Mouse (Mus musculus) limb, embryonic 12.5 days (tissue): Measurements from ENCODE around the gene Cd177. TPM values are rescaled to one million over a fixed set of nuclear protein-coding genes. Genes with fewer than 3 reads are reported as not detected.
"Not testable (repeated sequence)": the region's sequence is repeated elsewhere in the genome, so short reads cannot be mapped to it uniquely, and the experiment has no call there.

Experiments
- ATAC-seq: fragments of 200-750 bp; cut with Nextera tagmentation; 2 replicates; pipeline ENCODE4 v1.8.0; 2017; ENCODE audit warnings: low read depth, moderate TSS enrichment; ENCODE audit not compliant: insufficient number of reproducible peaks, insufficient read depth, low FRiP score, low TSS enrichment
- H3K27ac ChIP-seq: fragments of 300-500 bp; sonication (generic); 2 replicates; pipeline ENCODE4 v1.5.1; 2016; ENCODE audit warnings: mild to moderate bottlenecking, moderate library complexity
- H3K27me3 ChIP-seq: fragments of 300-500 bp; sonication (generic); 2 replicates; pipeline ENCODE4 v1.6.1; 2016; ENCODE audit warnings: mild to moderate bottlenecking, moderate library complexity
- H3K36me3 ChIP-seq: fragments of 300-500 bp; sonication (generic); 2 replicates; pipeline ENCODE4 v1.6.1; 2016; ENCODE audit warnings: mild to moderate bottlenecking, moderate library complexity
- H3K4me1 ChIP-seq: fragments of 300-500 bp; sonication (generic); replicated peaks from 2 replicates; pipeline ENCODE4 v1.6.1; 2016
- H3K4me2 ChIP-seq: fragments of 300-500 bp; sonication (generic); 2 replicates; pipeline ENCODE4 v1.6.1; 2016; ENCODE audit warnings: mild to moderate bottlenecking, moderate library complexity
- H3K4me3 ChIP-seq: fragments of 300-500 bp; sonication (generic); replicated peaks from 2 replicates; pipeline ENCODE4 v1.5.1; 2016; ENCODE audit warnings: mild to moderate bottlenecking
- H3K9ac ChIP-seq: fragments of 300-500 bp; sonication (generic); replicated peaks from 2 replicates; pipeline ENCODE4 v1.6.1; 2016; ENCODE audit warnings: mild to moderate bottlenecking, moderate library complexity
- H3K9me3 ChIP-seq: fragments of 300-500 bp; sonication (generic); 2 replicates; pipeline ENCODE4 v1.6.1; 2016; ENCODE audit warnings: mild to moderate bottlenecking, moderate library complexity
- WGBS: fragments of 180-500 bp; shearing (Covaris S2); methylation state at CpG from one replicate; pipeline ENCODE4 v1.1.7; 2016; 5-methylcytosine and 5-hydroxymethylcytosine counted together
- polyA plus RNA-seq: library from polyadenylated mRNA; unstranded; fragments of >200 nt; fragmentation: Nextera tagmentation; extraction: Ambion mirVana; gene quantifications from 2 replicates; pipeline ENCODE4 v1.2.1, GENCODE M21; 2016

The Cd177 gene
- polyA plus RNA-seq, result not detected in 2 replicates

DNA sequence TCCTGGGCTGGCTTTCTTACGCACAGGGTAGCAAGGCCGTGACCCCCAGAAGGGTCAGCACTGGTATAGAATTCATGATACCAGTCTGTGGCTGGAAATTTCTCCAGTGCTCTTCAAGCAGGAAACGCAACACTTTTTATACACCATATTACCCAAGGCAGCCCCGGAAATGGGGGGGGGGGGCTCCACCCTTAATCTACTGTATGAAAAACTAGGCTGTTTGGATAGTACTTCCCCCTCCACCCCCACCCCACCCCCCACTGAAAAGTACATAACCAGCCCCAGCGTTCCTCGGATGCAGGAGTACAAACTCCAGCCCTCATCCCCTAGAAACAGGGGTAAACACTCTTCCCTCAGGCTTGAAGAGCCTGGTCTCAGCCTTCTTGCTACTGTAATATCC lies at the start of gene Cd177:
Gene Cd177, minus strand, starts transcription at position 101 of the 400 bp plus-strand sequence.
- H3K36me3 ChIP-seq, result no peaks in the 10 kb centered on the region
- H3K27ac ChIP-seq, result no peak within 1 kb of the TSS
- H3K4me2 ChIP-seq, result no peak within 1 kb of the TSS
- no peaks in the 10 kb centered on the region for H3K4me1 ChIP-seq
- H3K4me3 ChIP-seq, result no peak within 1 kb of the TSS
- no peak for ATAC-seq
- no peaks in the 10 kb centered on the region for H3K9me3 ChIP-seq
- 73% methylated on average over 6 of the region's 6 CpGs for WGBS
- H3K9ac ChIP-seq, result no peak within 1 kb of the TSS
- H3K27me3 ChIP-seq, result no peaks in the 10 kb centered on the region

DNA sequence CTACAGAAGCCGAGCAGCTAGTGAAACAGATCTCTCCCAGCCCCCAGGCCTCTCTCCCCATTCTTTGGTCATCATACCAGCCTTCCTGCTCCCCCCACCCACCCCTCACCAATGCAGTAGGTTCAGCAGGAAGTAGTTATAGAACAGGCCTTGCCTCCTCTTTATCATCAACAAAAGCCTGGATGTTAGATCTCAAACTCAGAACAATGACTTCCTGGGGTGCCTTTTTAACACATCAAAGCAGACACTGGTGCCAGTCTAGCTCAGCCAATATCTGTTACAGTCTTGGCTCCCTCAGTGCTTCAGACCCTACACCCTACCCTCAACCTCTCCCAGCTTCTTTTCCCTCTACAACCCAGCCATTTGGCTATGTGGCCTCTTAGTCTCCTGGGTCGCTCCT lies 48.9 kb upstream of the Cd177 start:
- no peak for ATAC-seq
- no peak overlapping the region for H3K4me2 ChIP-seq
- no peaks in the 10 kb centered on the region for H3K36me3 ChIP-seq

DNA sequence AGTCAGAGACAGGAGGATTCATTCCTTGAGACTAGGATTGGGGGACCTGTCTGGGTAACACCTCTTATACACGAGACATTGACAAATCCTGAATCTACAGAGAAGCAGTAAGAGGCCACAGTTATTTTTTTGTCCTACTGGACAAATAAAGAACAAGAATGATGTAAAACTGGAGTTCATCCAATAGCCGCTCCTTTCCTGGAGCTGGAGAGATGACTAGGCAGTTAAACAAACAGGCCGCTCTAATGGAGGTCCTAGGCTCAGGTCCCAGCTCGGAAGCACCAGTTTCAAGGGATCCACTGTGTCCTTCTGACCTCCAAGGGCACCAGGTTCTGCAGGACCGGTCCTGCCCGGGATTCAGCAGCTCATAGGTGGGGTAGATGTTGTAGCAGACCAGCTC lies 44.7 kb upstream of the Cd177 start:
- H3K36me3 ChIP-seq, result no peaks in the 10 kb centered on the region
- H3K4me2 ChIP-seq, result no peak overlapping the region
- H3K27me3 ChIP-seq, result no peaks in the 10 kb centered on the region
- H3K4me1 ChIP-seq, result no peaks in the 10 kb centered on the region
- ATAC-seq, result no peak
- 63% methylated on average over 6 of the region's 6 CpGs for WGBS
- no peak overlapping the region for H3K4me3 ChIP-seq
- H3K9me3 ChIP-seq, result no peaks in the 10 kb centered on the region
- H3K27ac ChIP-seq, result no peak overlapping the region
- no peak overlapping the region for H3K9ac ChIP-seq

More for the DNA sequence above, 48.9 kb upstream of the Cd177 start:
- Histone ChIP-seq H3K27ac (no peak overlapping the region), H3K4me3 (no peak overlapping the region), H3K9me3 (no peaks in the 10 kb centered on the region), H3K4me1 (no peaks in the 10 kb centered on the region), H3K9ac (no peak overlapping the region), H3K27me3 (no peaks in the 10 kb centered on the region)
- 35% methylated on average over 2 of the region's 2 CpGs for WGBS

GRCm38 (mm10) chr7:24802149-24802767 lies 42.1 kb upstream of the Cd177 start:
- Histone ChIP-seq H3K4me1 (no peaks in the 10 kb centered on the region), H3K27ac (no peak overlapping the region), H3K4me2 (no peak overlapping the region), H3K36me3 (no peaks in the 10 kb centered on the region), H3K9me3 (0 out of 2 replicates have a peak, but pooled peaks cover 4% of the 10 kb centered on the region), H3K9ac (no peak overlapping the region), H3K27me3 (no peaks in the 10 kb centered on the region), H3K4me3 (no peak overlapping the region)
- ATAC-seq, result no peak
- WGBS, result 76% methylated on average over 7 of the region's 7 CpGs

GRCm38 (mm10) chr7:24797918-24798317 lies 37.8 kb upstream of the Cd177 start:
- H3K4me3 ChIP-seq, result no peak overlapping the region
- no peak overlapping the region for H3K27ac ChIP-seq
- H3K9ac ChIP-seq, result no peak overlapping the region
- 0 out of 2 replicates have a peak, but pooled peaks cover 11% of the 10 kb centered on the region for H3K9me3 ChIP-seq
- H3K27me3 ChIP-seq, result no peaks in the 10 kb centered on the region
- ATAC-seq, result no peak
- H3K4me1 ChIP-seq, result no peaks in the 10 kb centered on the region
- no peaks in the 10 kb centered on the region for H3K36me3 ChIP-seq
- 89% methylated on average over 1 of the region's 1 CpGs for whole genome bisulfite sequencing
- no peak overlapping the region for H3K4me2 ChIP-seq

DNA sequence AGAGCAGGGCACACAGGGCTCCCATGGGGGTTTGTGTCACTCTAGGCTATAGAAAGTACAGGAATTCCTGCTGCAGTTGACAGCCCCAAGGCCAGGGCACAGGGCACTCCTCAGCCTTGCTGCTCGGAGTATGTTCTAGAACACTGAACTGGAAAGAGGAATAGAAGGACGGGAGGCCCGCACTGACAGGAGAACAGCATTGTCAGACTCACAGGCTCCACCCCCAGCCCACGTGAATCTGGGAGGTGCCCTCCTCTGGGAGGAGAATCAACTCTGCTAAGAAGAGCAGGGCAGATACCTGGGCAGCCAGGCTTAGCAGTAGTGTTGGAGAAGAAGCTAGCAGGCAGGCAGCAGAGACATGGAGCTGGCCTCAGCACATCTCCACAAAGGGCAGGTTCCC lies 16.8 kb upstream of the Cd177 start, which contains the start of gene Ceacam10:
Gene Ceacam10, plus strand, starts transcription at position 289 of the 400 bp plus-strand sequence.
- H3K4me2 ChIP-seq, H3K4me1 ChIP-seq, H3K9ac ChIP-seq, H3K27ac ChIP-seq, H3K36me3 ChIP-seq, H3K9me3 ChIP-seq, H3K4me3 ChIP-seq, H3K27me3 ChIP-seq, ATAC-seq: not testable (repeated sequence)
- 38% methylated on average over 4 of the region's 4 CpGs for WGBS

- Histone ChIP-seq H3K27me3 (no peaks in the 10 kb centered on the region), H3K9ac (no peak overlapping the region), H3K4me2 (no peak overlapping the region), H3K4me1 (no peaks in the 10 kb centered on the region), H3K27ac (no peak overlapping the region), H3K9me3 (no peaks in the 10 kb centered on the region), H3K4me3 (no peak overlapping the region), H3K36me3 (no peaks in the 10 kb centered on the region)
- ATAC-seq, result no peak
- 71% methylated on average over 2 of the region's 2 CpGs for WGBS
Observed at GRCm38 (mm10) chr7:24776145-24776544, 16.0 kb upstream of the Cd177 start.

- H3K9ac ChIP-seq, result no peak overlapping the region
- no peaks in the 10 kb centered on the region for H3K9me3 ChIP-seq
- no peak overlapping the region for H3K4me2 ChIP-seq
- no peaks in the 10 kb centered on the region for H3K4me1 ChIP-seq
- no peak overlapping the region for H3K4me3 ChIP-seq
- 66% methylated on average over 3 of the region's 3 CpGs for WGBS
- no peaks in the 10 kb centered on the region for H3K36me3 ChIP-seq
- no peak overlapping the region for H3K27ac ChIP-seq
- ATAC-seq, result no peak
- no peaks in the 10 kb centered on the region for H3K27me3 ChIP-seq
Observed at GRCm38 (mm10) chr7:24773942-24774535, 13.9 kb upstream of the Cd177 start.

DNA sequence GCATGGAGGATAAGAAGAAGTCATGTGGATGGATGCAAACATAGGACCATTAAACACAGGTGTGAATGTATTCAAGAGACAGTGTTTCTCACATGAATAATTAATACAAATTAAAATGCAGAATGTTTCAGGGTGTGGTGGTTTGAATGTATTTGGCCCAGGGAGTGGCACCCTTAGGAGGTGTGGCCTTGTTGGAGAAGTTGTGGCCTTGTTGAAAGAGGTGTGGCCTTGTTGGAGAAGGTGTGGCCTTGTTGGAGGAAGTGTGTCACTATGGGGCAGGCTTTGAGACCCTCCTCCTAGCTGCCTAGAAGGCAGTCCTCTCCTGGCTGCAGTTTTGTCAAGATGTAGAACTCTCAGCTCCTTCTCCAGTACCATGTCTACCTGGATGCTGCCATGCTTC lies 11.2 kb upstream of the Cd177 start:
- H3K27ac ChIP-seq, result no peak overlapping the region
- H3K27me3 ChIP-seq, result no peaks in the 10 kb centered on the region
- H3K9me3 ChIP-seq, result no peaks in the 10 kb centered on the region
- no peak for ATAC-seq
- H3K4me3 ChIP-seq, result no peak overlapping the region
- no peaks in the 10 kb centered on the region for H3K36me3 ChIP-seq
- H3K4me2 ChIP-seq, result no peak overlapping the region
- H3K9ac ChIP-seq, result no peak overlapping the region
- H3K4me1 ChIP-seq, result no peaks in the 10 kb centered on the region

DNA sequence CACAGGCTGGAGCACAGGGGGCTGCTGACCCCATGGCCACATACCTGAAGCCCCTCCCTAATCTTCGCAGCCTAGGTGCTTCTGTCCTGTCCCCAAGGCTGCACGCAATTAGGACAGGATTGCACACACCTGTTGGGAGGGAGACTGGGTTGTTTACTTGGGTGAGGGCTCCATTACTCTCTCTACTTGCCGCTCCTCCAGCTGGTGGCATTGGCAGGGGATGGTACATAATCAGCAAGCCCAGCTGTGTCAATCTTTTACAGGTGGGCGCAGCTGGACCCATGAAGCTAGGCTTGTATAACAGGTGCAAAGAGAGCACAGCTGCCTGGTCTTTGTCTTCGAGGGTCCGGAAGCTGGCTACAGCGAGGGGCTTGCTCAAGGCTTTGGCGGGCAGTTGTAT lies 2.5 kb upstream of the Cd177 start:
- no peaks in the 10 kb centered on the region for H3K4me1 ChIP-seq
- WGBS, result 86% methylated on average over 8 of the region's 8 CpGs
- ATAC-seq, result no peak
- no peak overlapping the region for H3K4me2 ChIP-seq
- no peak overlapping the region for H3K4me3 ChIP-seq
- H3K27me3 ChIP-seq, result no peaks in the 10 kb centered on the region
- no peaks in the 10 kb centered on the region for H3K9me3 ChIP-seq
- H3K9ac ChIP-seq, result no peak overlapping the region
- H3K27ac ChIP-seq, result no peak overlapping the region
- no peaks in the 10 kb centered on the region for H3K36me3 ChIP-seq

GRCm38 (mm10) chr7:24761161-24761560 lies 1.1 kb upstream of the Cd177 start:
- no peak overlapping the region for H3K27ac ChIP-seq

GRCm38 (mm10) chr7:24758520-24758919 lies 1.6 kb downstream of the Cd177 start:
- no peak overlapping the region for H3K27ac ChIP-seq
- no peak overlapping the region for H3K4me2 ChIP-seq
- H3K36me3 ChIP-seq, result no peaks in the 10 kb centered on the region
- no peak overlapping the region for H3K4me3 ChIP-seq
- no peaks in the 10 kb centered on the region for H3K4me1 ChIP-seq
- H3K9ac ChIP-seq, result no peak overlapping the region
- ATAC-seq, result no peak
- H3K9me3 ChIP-seq, result no peaks in the 10 kb centered on the region
- 88% methylated on average over 1 of the region's 1 CpGs for WGBS
- no peaks in the 10 kb centered on the region for H3K27me3 ChIP-seq

More at GRCm38 (mm10) chr7:24761161-24761560, 1.1 kb upstream of the Cd177 start:
- 80% methylated on average over 6 of the region's 6 CpGs for WGBS
- H3K4me3 ChIP-seq, result no peak overlapping the region
- H3K27me3 ChIP-seq, result no peaks in the 10 kb centered on the region
- no peaks in the 10 kb centered on the region for H3K9me3 ChIP-seq
- no peaks in the 10 kb centered on the region for H3K4me1 ChIP-seq
- H3K4me2 ChIP-seq, result no peak overlapping the region
- no peak overlapping the region for H3K9ac ChIP-seq
- H3K36me3 ChIP-seq, result no peaks in the 10 kb centered on the region
- no peak for ATAC-seq
